Mouse (Mus musculus) brown adipose tissue, adult 24 weeks (tissue): ENCODE results near the gene Syn3. TPM values are rescaled to one million over a fixed set of nuclear protein-coding genes. Genes with fewer than 3 reads are reported as not detected.
"Not testable (repeated sequence)": the region's sequence is repeated elsewhere in the genome, so short reads cannot be mapped to it uniquely, and the experiment has no call there.

Experiments
- H3K27ac ChIP-seq: fragments of 200-500 bp; replicated peaks from 2 replicates; pipeline ENCODE4 v1.5.1; 2012; ENCODE audit warnings: low read depth, mild to moderate bottlenecking, low read length
- H3K4me1 ChIP-seq: fragments of 200-500 bp; 2 replicates; pipeline ENCODE4 v1.6.1; 2012; ENCODE audit warnings: low read length, mixed read lengths; ENCODE audit not compliant: control insufficient read depth, insufficient read depth, insufficient read length
- H3K4me3 ChIP-seq: fragments of 200-500 bp; 2 replicates; pipeline ENCODE4 v1.5.1; 2012; ENCODE audit warnings: low read depth, mild to moderate bottlenecking, low read length, moderate library complexity; ENCODE audit not compliant: insufficient read depth
- polyA plus RNA-seq: library from polyadenylated mRNA; stranded (reverse); fragments of >200 nt; gene quantifications from 2 replicates; pipeline ENCODE4 v1.2.4, GENCODE M21; 2012; ENCODE audit not compliant: missing spikeins, insufficient read depth, insufficient read length

The Syn3 gene
- polyA plus RNA-seq, 1 experiment = 0.79 TPM

GRCm38 (mm10) chr10:86137106-86137505, 361.6 kb downstream of the Syn3 start:
- Histone ChIP-seq H3K4me1 (peaks cover 6% of the 10 kb centered on the region; the same call in 1 of the 2 replicates), H3K27ac (no peak overlapping the region)

GRCm38 (mm10) chr10:86136249-86136648, 362.4 kb downstream of the Syn3 start:
- peaks cover 5% of the 10 kb centered on the region; the same call in 1 of the 2 replicates for H3K4me1 ChIP-seq
- no peak overlapping the region for H3K4me3 ChIP-seq
- H3K27ac ChIP-seq = no peak overlapping the region

More at GRCm38 (mm10) chr10:86137106-86137505, 361.6 kb downstream of the Syn3 start:
- no peak overlapping the region for H3K4me3 ChIP-seq

GRCm38 (mm10) chr10:86134848-86135247, 363.8 kb downstream of the Syn3 start:
- Histone ChIP-seq H3K27ac (no peak overlapping the region), H3K4me1 (peaks cover 5% of the 10 kb centered on the region; the same call in 1 of the 2 replicates), H3K4me3 (no peak overlapping the region)

GRCm38 (mm10) chr10:86134336-86134735, 364.4 kb downstream of the Syn3 start:
- Histone ChIP-seq H3K27ac (no peak overlapping the region), H3K4me1 (peaks cover 3% of the 10 kb centered on the region; the same call in 1 of the 2 replicates), H3K4me3 (no peak overlapping the region)

GRCm38 (mm10) chr10:86132420-86132956, 366.2 kb downstream of the Syn3 start:
- no peak overlapping the region for H3K4me3 ChIP-seq
- H3K4me1 ChIP-seq = no peaks in the 10 kb centered on the region; the same call in 1 of the 2 replicates
- H3K27ac ChIP-seq = no peak overlapping the region

GRCm38 (mm10) chr10:86129046-86129445, 369.6 kb downstream of the Syn3 start:
- Histone ChIP-seq H3K4me1 (peaks cover under 1% of the 10 kb centered on the region; the same call in 1 of the 2 replicates), H3K27ac (no peak overlapping the region), H3K4me3 (no peak overlapping the region)

- peaks cover 7% of the 10 kb centered on the region for H3K4me1 ChIP-seq
- no peak overlapping the region for H3K4me3 ChIP-seq
- H3K27ac ChIP-seq = no peak overlapping the region
These were observed 372.2 kb downstream of the Syn3 start for GRCm38 (mm10) chr10:86126478-86126877.

- Histone ChIP-seq H3K4me3 (no peak overlapping the region), H3K27ac (no peak overlapping the region), H3K4me1 (peaks cover 7% of the 10 kb centered on the region)
These were observed 373.3 kb downstream of the Syn3 start for GRCm38 (mm10) chr10:86125421-86125820.

- Histone ChIP-seq H3K4me1 (peaks cover 7% of the 10 kb centered on the region), H3K27ac (no peak overlapping the region), H3K4me3 (no peak overlapping the region)
These were observed 374.6 kb downstream of the Syn3 start for GRCm38 (mm10) chr10:86124115-86124514.

GRCm38 (mm10) chr10:86123224-86123623, 375.5 kb downstream of the Syn3 start:
- Histone ChIP-seq H3K4me3 (no peak overlapping the region), H3K4me1 (peaks cover 7% of the 10 kb centered on the region), H3K27ac (no peak overlapping the region)

GRCm38 (mm10) chr10:86122456-86122855, 376.2 kb downstream of the Syn3 start:
- not testable (repeated sequence) for H3K4me1 ChIP-seq, H3K27ac ChIP-seq, H3K4me3 ChIP-seq

- Histone ChIP-seq H3K4me1 (no peaks in the 10 kb centered on the region), H3K4me3 (no peak overlapping the region), H3K27ac (no peak overlapping the region)
These were observed 382.4 kb downstream of the Syn3 start for GRCm38 (mm10) chr10:86116268-86116667.

- Histone ChIP-seq H3K27ac (no peak overlapping the region), H3K4me1 (no peaks in the 10 kb centered on the region), H3K4me3 (no peak overlapping the region)
These were observed 384.3 kb downstream of the Syn3 start for GRCm38 (mm10) chr10:86114431-86114848.

GRCm38 (mm10) chr10:86108797-86109196, 389.9 kb downstream of the Syn3 start:
- Histone ChIP-seq H3K4me1 (peaks cover 3% of the 10 kb centered on the region; the same call in 1 of the 2 replicates), H3K27ac (no peak overlapping the region), H3K4me3 (no peak overlapping the region)

GRCm38 (mm10) chr10:86107681-86108080, 391.0 kb downstream of the Syn3 start:
- H3K27ac ChIP-seq = no peak overlapping the region
- H3K4me3 ChIP-seq = no peak overlapping the region
- H3K4me1 ChIP-seq = peaks cover 3% of the 10 kb centered on the region; the same call in 1 of the 2 replicates

GRCm38 (mm10) chr10:86103976-86104375, 394.7 kb downstream of the Syn3 start:
- Histone ChIP-seq H3K4me3 (no peak overlapping the region), H3K27ac (no peak overlapping the region), H3K4me1 (peaks cover 3% of the 10 kb centered on the region; the same call in 1 of the 2 replicates)
